Mouse (Mus musculus) kidney, adult 2 months (tissue): ENCODE measurements at regions not wholly inside any gene's neighbourhood (a gene's known extent, or its start where the extent isn't known, plus 50 kb on each side); places are given as distances from the start of the nearest gene placed in this dataset.

ENCODE experiments used
- DNase-seq: peaks from one replicate; pipeline ENCODE4 v3.0.0; 2021
- H3K27ac ChIP-seq: fragments of 200-500 bp; 2 replicates; pipeline ENCODE4 v1.5.1; 2012; ENCODE audit warnings: low read depth, low read length, control low read depth, inconsistent platforms; ENCODE audit not compliant: insufficient read depth
- H3K27me3 ChIP-seq: fragments of 200-500 bp; replicated peaks from 2 replicates; pipeline ENCODE4 v1.6.1; 2012; ENCODE audit warnings: mild to moderate bottlenecking, moderate library complexity, low read length, inconsistent platforms; ENCODE audit not compliant: control insufficient read depth, insufficient read depth
- H3K36me3 ChIP-seq: fragments of 200-500 bp; 2 replicates; pipeline ENCODE4 v1.6.1; 2012; ENCODE audit warnings: mild to moderate bottlenecking, moderate library complexity, low read length, inconsistent platforms; ENCODE audit not compliant: control insufficient read depth, insufficient read depth
- H3K4me1 ChIP-seq: fragments of 200-500 bp; 2 replicates; pipeline ENCODE4 v1.6.1; 2011; ENCODE audit warnings: low read length; ENCODE audit not compliant: control insufficient read depth, insufficient read depth
- H3K4me3 ChIP-seq: fragments of 200-500 bp; 2 replicates; pipeline ENCODE4 v1.5.1; 2011; ENCODE audit warnings: mild to moderate bottlenecking, low read depth, low read length, control low read depth; ENCODE audit not compliant: insufficient read depth
- CTCF ChIP-seq: fragments of 200-500 bp; conservative IDR thresholded peaks from 2 replicates; pipeline ENCODE4 v1.5.1; 2011; ENCODE audit warnings: low read depth, mild to moderate bottlenecking, control low read depth, low read length, moderate library complexity, mixed read lengths; ENCODE audit not compliant: insufficient read depth, insufficient read length
- POLR2A ChIP-seq: fragments of 200-500 bp; IDR thresholded peaks from one replicate; pipeline ENCODE4 v1.6.1; 2011; ENCODE audit warnings: low read depth, low read length, control low read depth
- WGBS: fragments of 180-500 bp; shearing (Covaris S2); methylation state at CpG from one replicate; pipeline ENCODE4 v1.1.7; 2018; 5-methylcytosine and 5-hydroxymethylcytosine counted together

- Histone ChIP-seq H3K4me3 (no peak overlapping the region), H3K4me1 (no peaks in the 10 kb centered on the region), H3K27ac (no peak overlapping the region), H3K27me3 (no peaks in the 10 kb centered on the region), H3K36me3 (no peaks in the 10 kb centered on the region)
- WGBS: 61% methylated on average over 4 of the region's 4 CpGs
- no peak for DNase-seq
- no peak for TF ChIP-seq POLR2A
- TF ChIP-seq CTCF: no peak
These were observed 50.4 kb upstream of the Tecrl start for GRCm38 (mm10) chr5:83405266-83405954.
